Mouse (Mus musculus) adrenal gland, adult (tissue): ENCODE measurements around the gene Atrn.

Experiments
- DNase-seq, 2 experiments: peaks; one replicate each; pipeline ENCODE4 v3.0.0; 2022 to 2023; ENCODE audit warnings: low spot score in 1 of 2; ENCODE audit not compliant: inconsistent age in 2 of 2

Gene Atrn

GRCm38 (mm10) chr2:131038197-131038596 lies 131.9 kb downstream of the Atrn start:
- no peak for DNase-seq

GRCm38 (mm10) chr2:131038675-131039074 lies 132.4 kb downstream of the Atrn start:
- DNase-seq = no peak

- DNase-seq = peak in 1 of 2 experiments; percentile 65
Measured at GRCm38 (mm10) chr2:131040854-131041825, 134.8 kb downstream of the Atrn start.

- DNase-seq = no peak
Measured at GRCm38 (mm10) chr2:131042988-131043387, 136.7 kb downstream of the Atrn start, which contains the start of gene Gfra4. Gfra4 (minus strand) TSS chr2:131043088.

DNA sequence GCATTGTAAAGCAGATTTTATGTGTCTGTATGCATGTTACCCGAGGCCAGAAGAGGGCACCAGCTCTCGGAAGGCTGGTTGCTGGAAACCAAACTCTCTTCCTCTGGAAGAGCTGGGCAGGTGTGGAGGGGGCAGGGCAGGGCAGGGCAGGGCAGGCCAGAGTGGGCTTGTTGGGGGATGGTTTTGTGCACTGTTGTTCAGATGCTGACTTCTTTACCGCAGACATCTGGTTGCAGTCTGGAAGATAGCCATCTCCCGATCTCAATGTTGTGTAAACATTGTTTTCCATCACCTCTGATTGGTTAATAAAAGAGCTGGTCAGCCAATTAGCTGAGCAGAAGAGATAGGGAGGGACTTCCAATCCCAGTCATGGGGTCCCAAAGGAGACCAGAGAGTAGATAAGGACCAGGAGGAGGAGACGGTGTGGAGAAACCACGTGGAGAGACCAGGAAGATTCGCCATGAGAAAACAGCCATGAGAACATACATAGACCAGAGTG lies 138.1 kb downstream of the Atrn start:
- DNase-seq = no peak

DNA sequence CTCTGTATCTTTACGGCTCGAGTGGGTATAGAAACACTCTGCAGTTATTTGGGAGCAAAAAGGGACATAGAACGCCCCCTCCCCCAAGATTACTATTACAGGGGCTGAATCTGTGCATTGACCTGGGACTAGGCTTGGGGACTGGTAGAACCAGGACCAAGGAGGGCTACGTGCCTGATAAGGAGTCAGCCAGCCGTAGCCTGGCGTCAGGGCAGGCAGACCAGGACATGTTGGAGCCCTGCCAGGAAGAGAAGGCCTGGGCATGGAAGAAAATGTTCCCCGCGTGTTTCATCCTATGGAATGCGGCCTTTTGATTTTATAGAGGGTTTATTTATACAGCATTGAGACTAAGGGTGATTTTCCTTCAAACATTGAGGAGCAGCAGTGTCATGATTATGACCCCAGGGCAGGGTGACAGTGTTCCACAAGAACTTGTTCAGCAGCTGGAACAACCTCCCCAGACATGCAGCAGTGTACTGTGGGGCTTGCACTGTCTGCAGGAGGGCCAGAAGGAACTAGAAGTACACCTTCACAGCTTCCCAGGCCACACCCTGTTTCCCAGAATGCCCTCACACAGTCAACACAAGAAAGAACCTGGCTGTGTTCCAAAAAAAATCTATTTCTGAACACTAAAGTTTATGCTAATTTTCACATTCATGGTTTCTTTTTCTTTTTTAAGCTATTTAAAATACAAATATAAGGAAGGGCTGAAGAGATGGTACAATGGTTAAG lies 138.9 kb downstream of the Atrn start:
- DNase-seq = no peak

DNA sequence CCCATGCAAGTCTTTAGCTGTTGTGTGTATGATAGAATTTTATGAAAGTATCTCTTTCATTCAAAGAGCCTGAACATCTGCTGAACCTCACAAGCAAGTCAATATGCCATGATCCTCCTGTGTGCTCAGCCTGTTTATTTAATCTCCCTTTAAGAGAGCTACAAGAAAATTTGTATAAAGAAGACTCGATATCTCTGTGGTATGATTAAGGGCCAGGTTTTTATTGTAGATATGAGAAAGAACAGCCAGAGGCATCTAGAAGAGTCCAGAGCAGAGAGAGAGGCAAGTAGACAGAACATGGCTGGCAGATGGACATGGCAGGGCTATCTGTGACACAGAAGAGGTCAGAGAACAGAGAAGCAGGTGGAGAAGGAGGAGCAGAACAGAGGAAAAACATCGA lies 139.7 kb downstream of the Atrn start:
- DNase-seq = no peak

DNA sequence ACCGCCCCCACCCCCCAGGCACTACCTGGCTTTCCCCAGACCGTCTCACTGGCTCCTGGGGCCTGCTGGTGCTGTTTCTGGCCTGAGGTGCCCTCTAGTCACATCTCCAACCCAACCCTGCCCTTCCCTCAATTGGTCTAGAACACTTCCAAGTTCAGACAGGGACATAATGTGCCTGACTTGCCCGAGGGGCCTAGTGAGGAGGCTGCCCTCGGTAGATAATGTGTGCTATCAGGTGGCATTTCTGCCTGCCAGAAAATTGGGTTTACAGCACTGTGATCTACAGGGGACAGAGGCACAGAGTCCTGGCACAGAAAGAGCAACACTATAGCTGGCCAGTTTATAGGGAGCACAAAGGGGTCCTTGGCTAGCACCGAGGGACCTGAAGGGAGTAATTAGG lies 145.7 kb downstream of the Atrn start:
- no peak for DNase-seq

DNA sequence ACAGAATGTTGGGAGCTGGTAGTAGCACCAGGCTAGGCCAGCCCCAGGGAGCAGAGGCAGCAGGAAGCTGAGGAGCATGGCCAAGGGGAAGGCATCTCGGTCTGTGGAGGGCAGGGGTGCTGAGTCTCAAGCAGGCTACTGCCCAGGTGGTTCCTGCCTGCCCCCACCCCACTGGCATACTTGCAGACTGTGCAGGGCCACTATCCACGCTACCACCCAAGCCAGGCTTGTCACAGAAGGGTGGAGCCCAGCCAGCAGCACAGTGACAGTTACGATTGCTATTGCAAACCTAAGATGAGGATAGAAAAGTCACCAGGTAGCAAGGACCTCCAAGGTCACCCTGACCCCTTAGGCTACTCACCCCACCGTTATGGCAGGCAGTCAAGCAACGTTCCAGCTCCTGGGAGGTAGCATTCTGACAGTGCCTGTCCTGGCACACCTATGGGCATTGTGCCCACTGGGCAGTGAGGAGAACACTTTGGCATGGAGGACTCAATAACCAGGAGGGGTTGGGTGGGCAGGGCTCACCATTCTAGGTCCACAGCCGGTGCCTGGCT lies 146.6 kb downstream of the Atrn start:
- DNase-seq = no peak

DNA sequence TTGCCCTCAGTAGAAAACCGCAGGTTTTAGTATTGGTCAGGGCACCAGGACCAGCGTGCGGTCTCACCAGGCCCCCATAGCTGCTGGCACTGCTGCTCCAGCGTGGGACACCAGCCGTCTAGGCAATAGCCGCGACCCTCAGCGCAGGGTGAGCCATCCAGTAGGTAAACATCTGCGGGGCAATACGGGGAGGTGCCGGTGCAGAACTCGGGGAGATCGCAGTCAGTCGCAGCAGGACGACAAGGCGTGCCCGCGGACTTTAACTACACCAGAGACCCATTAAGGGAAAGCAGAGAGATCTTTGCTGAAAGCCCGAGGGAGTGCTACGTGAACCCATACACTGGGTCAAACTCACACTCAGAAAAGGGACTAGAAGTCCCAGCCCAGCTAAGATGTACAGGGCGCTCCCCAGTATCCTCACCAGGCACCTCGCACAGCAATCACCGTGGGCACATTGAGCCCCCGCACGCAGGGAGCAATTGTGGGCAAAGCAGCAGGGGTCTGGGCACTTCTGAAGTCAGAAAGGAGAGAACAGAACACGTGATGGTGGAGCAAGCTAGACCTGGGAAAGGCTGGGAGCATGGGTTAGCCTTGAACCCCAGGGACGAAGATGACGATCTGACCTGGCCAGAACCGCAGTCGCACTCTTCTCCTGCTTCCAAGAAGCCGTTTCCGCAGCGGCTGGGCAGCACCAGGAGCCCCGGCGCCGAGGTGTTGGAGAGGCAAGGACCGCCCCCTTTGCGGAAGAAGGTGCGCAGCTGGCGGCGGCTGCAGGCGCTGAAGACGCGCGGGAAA lies 147.8 kb downstream of the Atrn start:
- DNase-seq = no peak

GRCm38 (mm10) chr2:131054646-131055264 lies 148.5 kb downstream of the Atrn start:
- no peak for DNase-seq

- DNase-seq = peak; percentile 44 to 76
Measured at GRCm38 (mm10) chr2:131055631-131056030, 149.3 kb downstream of the Atrn start.

DNA sequence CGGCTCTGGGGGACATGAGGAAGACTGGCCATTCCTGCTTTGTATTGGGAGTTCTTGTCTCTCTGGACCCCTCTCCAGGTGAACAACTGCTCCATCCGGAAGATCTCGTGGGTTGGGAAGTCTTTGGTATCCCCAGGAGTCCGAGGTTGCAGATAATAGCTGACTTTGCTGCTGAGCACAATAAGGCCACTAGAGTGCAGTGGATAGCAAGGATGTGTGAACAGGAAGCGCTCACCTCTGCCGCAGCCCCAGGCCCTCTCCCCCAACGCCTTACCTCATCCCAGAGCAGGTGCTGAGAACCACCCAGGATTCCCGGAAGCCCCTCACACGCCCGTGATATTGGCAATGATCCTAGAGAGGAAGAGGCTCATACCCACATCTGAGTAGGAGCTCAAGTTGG lies 149.9 kb downstream of the Atrn start:
- peak in 1 of 2 experiments; percentile 58 for DNase-seq

- no peak for DNase-seq
Measured at GRCm38 (mm10) chr2:131058672-131059071, 152.4 kb downstream of the Atrn start.

DNA sequence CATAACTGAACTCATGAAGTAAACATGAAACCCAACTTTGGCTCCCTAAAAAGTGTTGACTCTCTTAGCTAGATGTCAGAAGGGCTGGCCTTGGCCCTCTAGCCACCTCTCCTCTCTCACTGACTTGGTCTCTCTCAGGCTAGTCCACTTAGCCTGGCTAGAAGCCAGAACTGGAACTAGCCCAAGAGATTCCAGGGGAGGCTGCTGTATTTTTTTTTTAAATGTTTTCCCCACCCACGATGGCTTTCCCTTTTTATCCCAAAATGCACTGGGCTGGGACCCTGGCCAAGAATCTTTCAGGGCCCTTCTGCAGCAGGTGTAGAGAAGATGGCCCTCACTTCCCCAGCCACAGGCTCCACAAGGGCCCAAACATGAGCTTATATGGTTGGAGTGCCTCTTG lies 153.1 kb downstream of the Atrn start:
- DNase-seq = peak; percentile 34 to 80

- peak in 1 of 2 experiments; percentile 49 for DNase-seq
Measured at GRCm38 (mm10) chr2:131059781-131060540, 153.7 kb downstream of the Atrn start.

DNA sequence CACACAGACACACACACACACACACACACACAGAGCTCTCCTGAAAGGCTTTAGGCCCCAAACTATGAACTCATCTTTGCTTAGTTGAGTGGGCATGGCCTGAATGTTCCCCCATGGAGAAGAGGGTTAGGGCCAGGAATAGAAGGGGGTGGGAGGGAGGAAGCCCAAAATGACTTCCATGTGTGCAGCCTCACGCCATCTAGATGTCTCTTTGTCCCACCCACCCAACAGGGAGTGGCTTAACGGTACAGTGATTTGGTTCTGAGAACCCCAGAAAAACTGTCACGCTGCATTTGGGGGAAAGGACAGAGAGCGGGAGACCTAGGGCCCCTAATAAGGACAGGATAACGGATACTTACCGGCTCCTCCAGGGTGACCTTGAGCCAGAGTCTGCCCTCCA lies 154.5 kb downstream of the Atrn start:
- DNase-seq = no peak

DNA sequence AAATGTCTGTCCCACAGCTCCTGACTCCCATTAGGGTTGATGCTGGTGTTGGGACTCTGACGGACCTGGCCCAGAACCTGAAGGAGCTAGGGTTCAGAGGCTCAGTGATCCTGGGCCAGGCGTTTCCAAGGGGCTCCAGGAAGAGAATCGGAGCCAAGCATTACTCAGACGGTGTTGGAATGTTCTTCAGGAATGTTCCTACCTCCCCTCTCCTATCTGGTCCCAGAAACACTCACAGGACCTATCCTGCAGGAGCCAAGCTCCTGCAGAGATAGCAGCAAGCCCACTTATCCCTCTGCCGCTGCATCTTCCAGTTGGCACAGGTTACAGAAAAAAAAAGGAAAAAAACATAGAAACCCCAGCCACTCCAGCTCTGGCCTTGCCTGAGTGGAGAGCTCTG lies 155.3 kb downstream of the Atrn start:
- no peak for DNase-seq

DNA sequence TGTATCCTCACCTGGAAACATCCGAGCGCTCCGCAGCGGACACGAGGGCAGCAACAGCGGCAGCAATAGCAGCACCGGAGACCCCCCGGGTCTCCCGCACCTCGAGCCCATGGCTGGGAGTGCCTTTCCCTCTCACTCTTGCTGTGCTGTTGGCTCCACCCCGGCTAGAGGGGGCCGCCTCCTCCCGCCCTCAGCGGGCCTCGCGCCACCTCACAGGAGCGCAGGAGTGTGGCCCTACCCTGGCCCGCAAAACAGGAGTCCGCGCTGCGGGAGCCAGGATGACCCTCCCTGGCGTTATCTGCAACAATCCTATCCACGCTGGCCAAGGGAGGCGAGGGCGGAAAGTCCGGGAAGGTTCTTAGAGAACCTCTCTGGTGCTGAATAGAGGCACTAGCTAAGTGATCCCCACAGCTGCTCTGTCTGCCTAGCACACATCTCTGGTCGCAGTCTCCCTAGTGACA lies 157.1 kb downstream of the Atrn start, which contains the start of gene Adam33:
TSS of gene Adam33 (minus strand) at position 411 of the 461 bp plus-strand sequence.
- DNase-seq = peak; percentile 27 to 57
